Mouse (Mus musculus): Measurements from ENCODE around the gene Hcls1.

GRCm38 (mm10) chr16:36941137-36941727 lies 6.4 kb downstream of the Hcls1 start:
- TF ChIP-seq CTCF (conservative IDR thresholded peaks at IDR 0.05; ENCODE audit: low read length) = no peak
- no peak for TF ChIP-seq NANOG (IDR thresholded peaks at IDR 0.05; ENCODE audit: borderline replicate concordance, low read length)
- TF ChIP-seq POU5F1 (IDR thresholded peaks at IDR 0.05; ENCODE audit: borderline replicate concordance, low read length) = no peak

All from E14TG2a.4 (cell line).